Mouse (Mus musculus) neural tube, embryonic 14.5 days (tissue): ENCODE results near the gene Nnmt. TPM values are rescaled to one million over a fixed set of nuclear protein-coding genes. Genes with fewer than 3 reads are reported as not detected.

ENCODE experiments used
- ATAC-seq: fragments of 200-750 bp; cut with Nextera tagmentation; 2 replicates; pipeline ENCODE4 v1.8.0; 2017; ENCODE audit warnings: low read depth, mild to moderate bottlenecking, moderate TSS enrichment, moderate library complexity
- H3K27ac ChIP-seq: fragments of 300-500 bp; sonication (generic); 2 replicates; pipeline ENCODE4 v1.5.1; 2014; ENCODE audit warnings: low read depth, mild to moderate bottlenecking, control low read depth, low read length, moderate library complexity, mixed read lengths
- H3K27me3 ChIP-seq: fragments of 300-500 bp; sonication (generic); 2 replicates; pipeline ENCODE4 v1.6.1; 2014; ENCODE audit warnings: low read length; ENCODE audit not compliant: control insufficient read depth, insufficient read depth
- H3K36me3 ChIP-seq: fragments of 300-500 bp; sonication (generic); 2 replicates; pipeline ENCODE4 v1.6.1; 2014; ENCODE audit warnings: low read length, mixed read lengths; ENCODE audit not compliant: control insufficient read depth, insufficient read depth
- H3K4me1 ChIP-seq: fragments of 300-500 bp; sonication (generic); 2 replicates; pipeline ENCODE4 v1.6.1; 2014; ENCODE audit warnings: low read length; ENCODE audit not compliant: control insufficient read depth, insufficient read depth
- H3K4me2 ChIP-seq: fragments of 300-500 bp; sonication (generic); 2 replicates; pipeline ENCODE4 v1.6.1; 2014; ENCODE audit warnings: mild to moderate bottlenecking, low read depth, low read length, control low read depth
- H3K4me3 ChIP-seq: fragments of 300-500 bp; sonication (generic); 2 replicates; pipeline ENCODE4 v1.5.1; 2014; ENCODE audit warnings: low read depth, low read length, control low read depth, mixed read lengths
- H3K9ac ChIP-seq: fragments of 300-500 bp; sonication (generic); replicated peaks from 2 replicates; pipeline ENCODE4 v1.6.1; 2014; ENCODE audit warnings: low read depth, mild to moderate bottlenecking, control low read depth, low read length, mixed read lengths
- H3K9me3 ChIP-seq: fragments of 300-500 bp; sonication (generic); 2 replicates; pipeline ENCODE4 v1.6.1; 2016; ENCODE audit warnings: low read length; ENCODE audit not compliant: control insufficient read depth
- WGBS: fragments of 180-500 bp; shearing (Covaris S2); extraction: QIAGEN DNeasy Blood & Tissue Kit; methylation state at CpG from one replicate; pipeline ENCODE4 v1.1.7; 2014; 5-methylcytosine and 5-hydroxymethylcytosine counted together
- polyA plus RNA-seq: library from polyadenylated mRNA; unstranded; fragments of >200 nt; fragmentation: Nextera tagmentation; extraction: Ambion mirVana; gene quantifications from 2 replicates; pipeline ENCODE4 v1.2.1, GENCODE M21; 2014

Gene Nnmt
- polyA plus RNA-seq, result 0.44 TPM in 1 of 2 replicates, not detected in the other

DNA sequence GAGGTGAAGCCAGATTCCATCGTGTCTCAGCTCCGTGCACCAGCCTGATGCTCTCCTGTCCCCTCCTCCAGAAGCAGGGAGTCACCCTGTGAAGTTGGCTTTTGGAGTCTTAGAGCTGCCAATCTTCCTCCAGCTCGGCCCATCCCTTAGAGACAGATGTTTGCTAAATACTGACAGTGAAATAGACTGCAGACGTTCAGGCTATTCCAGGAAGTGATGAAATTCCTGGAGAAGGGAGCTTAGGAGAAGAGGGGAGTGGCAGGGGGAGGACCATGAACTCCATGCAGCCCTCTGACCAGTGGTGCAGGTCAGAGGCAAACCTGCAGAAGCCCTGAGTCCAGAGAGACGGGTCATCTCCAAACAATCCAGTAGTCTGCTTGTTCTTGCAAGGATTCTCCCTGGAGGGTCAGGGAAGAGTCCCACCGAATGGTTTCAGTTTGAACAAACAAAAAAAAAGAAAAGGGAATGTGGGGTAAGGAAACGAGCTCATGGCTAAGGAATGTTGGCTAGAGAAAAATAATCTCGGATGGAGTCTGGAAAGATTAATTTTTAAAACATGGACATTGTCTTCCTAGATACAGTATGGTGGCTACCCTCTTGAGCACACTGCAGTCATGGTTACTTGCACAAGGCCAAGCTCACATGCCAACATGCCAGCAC is at the start of gene Nnmt:
Gene Nnmt, minus strand, starts transcription at position 215 of the 660 bp plus-strand sequence.
- H3K4me2 ChIP-seq, result no peak within 1 kb of the TSS
- no peaks in the 10 kb centered on the region for H3K36me3 ChIP-seq
- no peak within 1 kb of the TSS for H3K9ac ChIP-seq
- no peak within 1 kb of the TSS for H3K4me3 ChIP-seq
- no peaks in the 10 kb centered on the region for H3K4me1 ChIP-seq
- ATAC-seq, result no peak
- H3K27ac ChIP-seq, result no peak within 1 kb of the TSS
- 67% methylated on average over 8 of the region's 8 CpGs for WGBS
- H3K9me3 ChIP-seq, result no peaks in the 10 kb centered on the region
- H3K27me3 ChIP-seq, result no peaks in the 10 kb centered on the region

DNA sequence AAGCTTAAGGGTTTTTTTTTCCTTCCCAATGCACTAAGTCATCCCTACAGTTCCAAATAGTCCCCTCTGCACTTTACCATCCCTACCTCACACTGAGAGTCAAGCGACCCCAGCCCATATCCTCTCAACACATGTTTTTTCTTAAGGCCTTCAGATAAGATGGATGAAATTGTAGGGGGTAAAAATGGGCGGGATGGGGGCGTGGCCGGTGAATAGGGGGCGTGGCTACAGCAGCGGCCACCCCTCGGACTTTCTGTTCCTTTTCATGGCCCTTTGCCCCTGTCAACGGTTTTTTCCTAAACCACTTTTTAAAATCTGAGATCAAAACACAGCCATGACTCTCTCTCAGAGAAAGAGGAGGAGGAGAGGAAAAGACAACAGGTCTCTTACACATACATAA is 49.8 kb upstream of the Nnmt start:
- no peaks in the 10 kb centered on the region for H3K4me1 ChIP-seq
- 9% methylated on average over 8 of the region's 8 CpGs for WGBS
- ATAC-seq, result no peak

DNA sequence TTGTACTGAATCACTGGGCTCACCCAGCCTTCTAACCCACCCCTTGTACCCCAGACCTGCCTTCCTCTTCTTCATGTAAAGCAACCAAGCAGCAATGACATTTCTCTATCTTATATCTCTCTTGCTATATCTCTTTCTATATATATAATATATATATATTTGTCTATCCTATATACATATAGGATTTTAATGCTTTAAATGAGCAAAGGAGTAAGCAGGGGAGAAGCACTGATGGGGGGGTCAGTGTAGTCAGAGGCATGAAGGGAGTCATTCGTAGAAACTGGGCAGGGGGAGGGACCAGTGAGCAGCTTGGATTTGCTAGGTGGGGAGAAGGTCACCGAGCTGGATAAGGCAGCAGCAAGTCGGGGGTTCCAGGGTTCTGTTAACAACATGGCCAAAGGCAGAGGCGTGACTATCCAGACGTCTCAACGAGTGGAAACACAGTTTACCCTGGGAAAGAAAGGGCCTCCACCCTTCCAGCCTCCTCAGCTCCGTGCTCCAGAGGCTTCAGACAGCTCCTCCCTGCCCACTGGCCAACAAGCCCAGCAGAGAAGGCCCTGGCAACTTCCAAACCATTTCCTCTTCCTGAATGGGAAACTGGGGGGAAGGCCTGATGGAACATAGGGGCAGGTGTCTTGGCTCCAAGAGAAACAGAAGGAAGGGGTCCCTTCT is 48.6 kb upstream of the Nnmt start:
- peaks cover 7% of the 10 kb centered on the region for H3K4me1 ChIP-seq
- ATAC-seq, result no peak
- no peak overlapping the region for H3K27ac ChIP-seq
- no peak overlapping the region for H3K4me2 ChIP-seq
- no peaks in the 10 kb centered on the region for H3K27me3 ChIP-seq
- no peak overlapping the region for H3K9ac ChIP-seq
- no peaks in the 10 kb centered on the region for H3K9me3 ChIP-seq
- no peak overlapping the region for H3K4me3 ChIP-seq
- no peaks in the 10 kb centered on the region for H3K36me3 ChIP-seq
- WGBS, result 55% methylated on average over 7 of the region's 7 CpGs

More for the DNA sequence above, 49.8 kb upstream of the Nnmt start:
- no peak overlapping the region for H3K27ac ChIP-seq
- H3K27me3 ChIP-seq, result no peaks in the 10 kb centered on the region
- no peak overlapping the region for H3K4me3 ChIP-seq
- no peaks in the 10 kb centered on the region for H3K36me3 ChIP-seq
- no peak overlapping the region for H3K4me2 ChIP-seq
- no peaks in the 10 kb centered on the region for H3K9me3 ChIP-seq
- H3K9ac ChIP-seq, result no peak overlapping the region

DNA sequence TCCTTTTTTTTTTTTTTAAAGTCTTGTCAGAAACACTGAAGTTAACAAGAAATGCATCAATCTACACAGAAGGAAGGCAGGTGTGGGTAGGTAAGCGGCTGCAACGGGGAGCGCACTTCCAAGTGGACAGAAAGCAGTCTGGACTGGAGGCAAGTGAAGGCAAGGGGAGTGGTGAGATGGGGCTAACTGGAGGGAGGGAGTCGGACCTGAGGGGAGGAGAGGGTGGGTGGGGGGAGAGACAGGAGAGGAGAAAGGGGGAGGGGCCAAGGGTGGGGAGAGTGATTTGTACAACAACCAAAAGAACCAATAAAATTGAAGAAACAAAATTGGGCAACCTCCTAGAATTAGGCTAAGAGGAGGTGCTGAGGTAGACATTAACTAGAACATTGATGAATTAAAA is 47.1 kb upstream of the Nnmt start:
- H3K9ac ChIP-seq, result no peak overlapping the region
- no peak overlapping the region for H3K27ac ChIP-seq
- no peak for ATAC-seq
- no peaks in the 10 kb centered on the region for H3K36me3 ChIP-seq
- no peak overlapping the region for H3K4me2 ChIP-seq
- H3K4me3 ChIP-seq, result no peak overlapping the region
- no peaks in the 10 kb centered on the region for H3K27me3 ChIP-seq
- peaks cover 19% of the 10 kb centered on the region for H3K4me1 ChIP-seq
- 34% methylated on average over 4 of the region's 4 CpGs for WGBS
- no peaks in the 10 kb centered on the region for H3K9me3 ChIP-seq

DNA sequence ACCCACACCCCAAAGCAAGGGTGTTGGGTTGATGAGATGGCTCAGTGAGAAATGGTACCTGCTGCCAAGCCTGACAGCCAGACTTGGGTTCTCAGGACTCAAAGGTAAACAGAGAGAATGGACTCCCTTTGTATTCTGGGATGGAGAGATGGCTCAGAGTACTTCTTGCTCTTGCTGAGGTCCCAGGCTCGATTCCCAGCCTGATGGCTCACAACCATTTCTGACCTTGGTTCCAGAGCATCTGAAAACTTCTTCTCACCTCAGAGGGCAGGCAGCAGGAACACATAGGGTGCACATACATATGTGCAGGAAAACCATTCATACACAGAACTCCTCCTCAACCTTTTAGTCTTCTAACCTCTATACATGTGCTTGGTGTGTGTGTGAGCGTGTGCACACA is 45.9 kb upstream of the Nnmt start:
- no peak overlapping the region for H3K4me3 ChIP-seq
- no peak for ATAC-seq
- WGBS, result 78% methylated on average over 2 of the region's 2 CpGs
- H3K27me3 ChIP-seq, result no peaks in the 10 kb centered on the region
- no peak overlapping the region for H3K9ac ChIP-seq
- H3K4me2 ChIP-seq, result no peak overlapping the region
- H3K4me1 ChIP-seq, result peaks cover 19% of the 10 kb centered on the region
- no peak overlapping the region for H3K27ac ChIP-seq
- H3K9me3 ChIP-seq, result no peaks in the 10 kb centered on the region
- no peaks in the 10 kb centered on the region for H3K36me3 ChIP-seq

DNA sequence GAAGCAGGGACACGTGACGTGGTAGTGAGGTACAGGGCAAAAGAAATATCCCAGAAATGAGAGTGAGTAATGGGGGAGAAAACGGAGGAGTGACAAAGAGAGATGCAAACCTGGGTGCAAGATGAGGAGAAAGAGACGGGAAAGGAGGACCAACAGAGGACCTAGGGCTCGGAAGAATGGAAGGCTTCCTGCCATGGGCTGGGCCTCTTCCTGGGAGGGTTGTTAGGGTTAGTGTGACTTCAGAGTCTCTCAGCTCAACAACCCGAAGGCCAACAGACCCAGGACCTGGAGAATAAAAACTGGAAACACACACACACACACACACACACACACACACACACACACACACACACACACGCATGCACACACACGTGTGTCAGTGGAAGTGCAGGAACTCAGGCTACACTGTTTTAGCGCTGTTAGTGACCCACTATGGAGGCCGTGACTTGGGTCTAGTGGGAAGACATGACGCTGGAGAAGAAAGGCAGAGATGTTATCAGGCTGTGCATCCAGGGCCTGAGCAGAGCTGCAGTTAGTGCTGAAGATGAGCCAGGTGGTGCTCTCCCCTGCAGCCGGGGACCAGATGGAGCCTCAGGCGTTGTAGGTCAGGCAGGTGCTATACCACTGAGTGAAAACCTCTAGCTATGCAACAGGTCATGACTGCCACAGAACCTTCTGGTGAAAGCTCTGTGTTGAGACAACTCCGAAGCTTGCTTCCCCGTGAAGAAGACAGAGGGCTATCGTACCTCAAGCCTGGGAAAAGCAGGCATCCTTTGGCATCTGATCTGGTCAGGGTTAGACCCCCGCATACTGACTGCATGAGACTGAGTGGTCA is 45.1 kb upstream of the Nnmt start:
- WGBS, result 35% methylated on average over 17 of the region's 17 CpGs
- no peak for ATAC-seq
- no peak overlapping the region for H3K27ac ChIP-seq
- no peaks in the 10 kb centered on the region for H3K9me3 ChIP-seq
- H3K4me1 ChIP-seq, result peaks cover 19% of the 10 kb centered on the region
- H3K27me3 ChIP-seq, result no peaks in the 10 kb centered on the region
- no peak overlapping the region for H3K9ac ChIP-seq
- H3K4me3 ChIP-seq, result no peak overlapping the region
- H3K36me3 ChIP-seq, result no peaks in the 10 kb centered on the region
- no peak overlapping the region for H3K4me2 ChIP-seq

DNA sequence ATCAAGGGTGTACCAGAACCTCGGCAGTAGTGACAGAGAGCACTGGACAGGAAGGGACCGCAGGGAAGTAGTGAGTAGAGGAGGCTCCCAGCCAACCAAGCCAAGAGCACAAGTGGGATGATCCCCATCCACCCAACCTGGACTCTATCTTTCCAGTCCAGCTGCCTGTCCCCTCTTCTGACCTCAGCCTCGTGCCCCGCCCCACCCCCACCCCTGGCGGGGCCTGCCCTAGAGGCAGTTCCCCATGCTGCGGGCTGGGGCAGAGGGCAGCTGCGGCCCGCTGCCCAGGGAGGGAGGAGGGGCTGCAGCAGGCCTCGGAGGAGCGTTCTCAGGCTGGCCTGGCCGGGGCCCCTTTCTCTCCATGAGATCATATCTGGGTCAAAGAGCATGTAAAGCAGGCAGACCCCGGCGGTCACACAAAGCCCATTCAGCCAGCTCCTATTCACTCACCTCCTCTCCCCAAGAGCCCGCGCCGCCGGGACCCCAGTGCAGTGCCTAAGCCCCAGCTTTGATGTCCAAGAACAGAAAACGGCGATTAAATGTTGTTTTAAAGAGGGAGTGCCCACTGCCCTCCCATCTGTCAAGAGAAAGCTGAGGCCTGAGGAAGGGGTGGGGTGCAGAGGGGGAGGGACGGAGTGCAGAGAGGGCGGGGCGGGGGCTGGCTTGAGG is 44.3 kb upstream of the Nnmt start:
- Histone ChIP-seq H3K27ac (no peak overlapping the region), H3K4me2 (peak overlapping the region; percentile 36), H3K4me3 (no peak overlapping the region), H3K27me3 (no peaks in the 10 kb centered on the region), H3K36me3 (no peaks in the 10 kb centered on the region), H3K9me3 (no peaks in the 10 kb centered on the region), H3K9ac (0 out of 2 replicates have a peak overlapping the region, but pooled peaks have one; percentile 16), H3K4me1 (peaks cover 19% of the 10 kb centered on the region)
- ATAC-seq, result 0 out of 2 replicates have a peak, but pooled peaks have one; percentile 28
- under 1% methylated on average over 22 of the region's 22 CpGs for WGBS

DNA sequence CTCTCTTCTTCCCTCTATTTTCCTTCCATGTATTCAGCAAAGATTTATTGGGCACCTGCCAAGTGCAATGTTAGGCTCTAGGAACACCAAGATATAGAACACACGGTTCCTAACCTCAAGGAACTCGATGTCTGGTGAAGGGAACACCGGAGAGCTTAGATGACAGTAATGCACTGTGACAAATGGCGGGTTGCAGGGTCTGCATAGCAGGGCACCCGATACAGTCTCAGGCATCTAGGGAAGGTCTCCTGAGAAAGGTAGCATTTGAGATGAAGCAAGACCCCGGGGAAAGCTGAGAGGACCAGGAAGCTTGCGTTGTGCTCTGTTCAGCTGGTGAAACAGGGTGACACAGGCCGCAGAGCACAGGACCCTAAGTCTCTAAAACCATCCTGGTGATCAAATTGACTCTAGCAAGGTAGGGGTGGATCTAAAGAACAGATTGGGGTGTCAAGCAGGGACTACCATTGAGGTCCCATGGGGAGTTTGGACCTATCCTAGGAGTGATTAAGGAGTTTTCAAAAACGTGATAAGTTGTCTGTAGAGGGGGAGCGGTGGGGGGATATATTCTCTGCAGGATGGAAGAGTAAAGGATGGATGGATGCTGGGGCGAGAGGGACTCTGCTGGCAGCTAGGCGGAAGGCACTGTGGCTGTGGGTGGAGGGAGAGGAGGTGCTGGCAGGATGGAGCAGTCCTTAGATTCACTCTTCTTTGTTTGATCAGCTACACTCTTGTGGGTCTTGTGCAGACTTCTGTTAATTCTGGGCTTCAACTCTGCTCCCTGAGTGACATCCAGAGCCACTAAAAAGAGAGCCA is 43.5 kb upstream of the Nnmt start:
- Histone ChIP-seq H3K27me3 (no peaks in the 10 kb centered on the region), H3K4me2 (no peak overlapping the region; the same call in 1 of the 2 replicates), H3K4me3 (no peak overlapping the region), H3K9ac (no peak overlapping the region), H3K9me3 (no peaks in the 10 kb centered on the region), H3K36me3 (no peaks in the 10 kb centered on the region), H3K27ac (no peak overlapping the region), H3K4me1 (peaks cover 19% of the 10 kb centered on the region)
- ATAC-seq, result 0 out of 2 replicates have a peak, but pooled peaks have one; percentile 25
- 30% methylated on average over 12 of the region's 12 CpGs for WGBS
